Mouse (Mus musculus): ENCODE results near the gene Hoxb2. TPM values are rescaled to one million over a fixed set of nuclear protein-coding genes. Genes with fewer than 3 reads are reported as not detected.

The Hoxb2 gene
- total RNA-seq, 2 experiments from 2014 or later: not detected

DNA sequence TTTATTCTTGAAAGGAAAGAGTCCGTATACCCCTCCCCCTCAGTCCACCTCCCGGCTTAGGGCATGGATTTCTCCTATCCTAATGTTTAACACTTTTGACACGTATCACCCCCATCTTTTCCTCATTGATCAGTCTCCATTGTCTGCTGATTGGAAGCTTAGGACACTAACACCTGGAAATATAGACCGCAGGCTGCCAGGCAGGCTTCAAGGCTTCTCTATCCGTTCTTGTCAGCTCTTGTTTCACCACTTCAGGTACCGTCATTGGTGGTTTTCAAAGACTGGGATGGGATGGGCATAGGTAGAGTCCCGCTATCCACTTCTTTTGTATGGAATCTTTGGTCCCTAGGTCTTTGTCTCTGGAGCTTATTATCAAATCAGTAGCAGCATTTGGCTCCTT lies 23.2 kb upstream of the Hoxb2 start:
- Histone ChIP-seq H3K4me3 (no peak overlapping the region), H3K27ac (no peak overlapping the region)
- intact Hi-C loops (cut with DNase I): loop anchor here (5.0 kb wide), 1 partner anchor 65 kb away; no protein-coding TSS in a partner anchor
- no peak for TF ChIP-seq CTCF (IDR thresholded peaks at IDR 0.05)
- no peak for DNase-seq (ENCODE audit: extremely low spot score in 1 of 2, low spot score in 2 of 2)

GRCm38 (mm10) chr11:96327750-96328149 lies 22.6 kb upstream of the Hoxb2 start:
- intact Hi-C loops (cut with DNase I): loop anchor here (5.0 kb wide), 1 partner anchor 65 kb away; no protein-coding TSS in a partner anchor
- DNase-seq (ENCODE audit: extremely low spot score in 1 of 2, low spot score in 2 of 2): no peak
- Histone ChIP-seq H3K27ac (no peak overlapping the region), H3K4me3 (no peak overlapping the region)
- TF ChIP-seq CTCF (IDR thresholded peaks at IDR 0.05): no peak

DNA sequence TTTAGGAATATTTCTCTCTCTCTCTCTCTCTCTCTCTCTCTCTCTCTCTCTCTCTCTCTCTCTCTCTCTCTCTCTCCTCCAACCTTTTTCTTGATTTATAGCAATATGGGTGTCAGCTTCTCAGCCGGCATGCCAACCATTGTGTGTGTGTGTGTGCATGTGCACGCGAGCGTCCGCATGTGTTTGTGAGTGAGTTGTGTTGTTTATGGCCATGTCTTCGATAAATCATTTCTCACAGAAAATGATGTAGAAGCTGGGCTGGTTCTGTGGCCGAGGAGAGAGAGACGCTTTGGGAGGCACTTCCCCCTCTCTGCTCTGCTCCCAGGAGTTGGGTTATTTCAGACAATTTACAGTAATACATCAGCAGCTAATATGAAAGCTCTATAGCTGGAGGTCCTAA lies 21.7 kb upstream of the Hoxb2 start:
- intact Hi-C loops (cut with DNase I): loop anchor here (5.0 kb wide), 1 partner anchor 66 kb away; no protein-coding TSS in a partner anchor
- TF ChIP-seq CTCF (IDR thresholded peaks at IDR 0.05): no peak

DNA sequence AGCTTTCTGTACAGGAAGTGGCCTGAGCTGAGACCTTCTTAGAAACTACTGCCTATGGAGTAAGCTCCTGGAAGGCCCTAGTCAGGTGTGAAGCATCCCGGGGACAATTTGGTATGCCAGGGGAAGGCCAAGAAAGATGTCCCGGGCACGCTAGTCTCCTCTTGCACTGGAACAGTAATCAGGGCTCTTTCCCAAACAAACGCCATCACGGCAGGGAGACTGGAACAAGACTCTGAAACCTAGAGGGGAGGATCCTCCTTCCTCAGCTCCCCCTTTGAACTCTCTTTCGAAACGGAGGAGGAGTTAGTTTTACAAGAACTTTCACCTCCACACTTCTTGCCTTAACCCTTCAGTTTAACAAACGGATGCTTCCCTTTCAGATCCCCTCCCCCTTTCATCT lies 18.2 kb upstream of the Hoxb2 start:
- H3K27ac ChIP-seq: no peak overlapping the region
- TF ChIP-seq CTCF (IDR thresholded peaks at IDR 0.05): no peak

More for the DNA sequence above, 21.7 kb upstream of the Hoxb2 start:
- Histone ChIP-seq H3K27ac (no peak overlapping the region), H3K4me3 (no peak overlapping the region)
- DNase-seq (ENCODE audit: extremely low spot score in 1 of 2, low spot score in 2 of 2): no peak

DNA sequence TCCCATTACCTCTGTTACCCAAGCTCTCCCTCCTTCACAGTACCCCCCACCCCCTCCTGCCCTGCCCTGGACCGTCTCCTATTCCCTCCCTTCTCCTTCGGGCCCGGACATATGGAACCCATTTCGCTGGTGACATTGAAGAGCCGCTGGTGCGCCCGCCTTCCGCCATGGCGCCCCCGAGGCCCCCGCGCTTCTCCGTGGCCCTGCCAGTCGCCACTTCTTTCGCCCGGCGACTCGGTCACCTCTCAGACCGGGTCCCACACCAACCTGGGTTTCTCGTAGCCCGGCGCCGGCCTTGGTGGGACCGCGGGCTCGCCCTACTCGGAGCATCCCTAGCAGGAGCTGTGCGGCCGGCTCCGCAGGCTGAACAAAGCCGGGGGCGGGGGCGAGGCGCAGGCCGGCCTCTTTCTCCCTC lies 17.7 kb upstream of the Hoxb2 start:
- Histone ChIP-seq H3K4me3 (no peak overlapping the region), H3K27ac (no peak overlapping the region)
- no peak for DNase-seq (ENCODE audit: extremely low spot score in 1 of 2, low spot score in 2 of 2)
- no peak for TF ChIP-seq CTCF (IDR thresholded peaks at IDR 0.05)
- intact Hi-C loops (cut with DNase I): no loop called here

More for the DNA sequence above, 18.2 kb upstream of the Hoxb2 start:
- intact Hi-C loops (cut with DNase I): no loop called here
- no peak overlapping the region for H3K4me3 ChIP-seq
- DNase-seq (ENCODE audit: extremely low spot score in 1 of 2, low spot score in 2 of 2): no peak

- no peak overlapping the region for H3K4me3 ChIP-seq
- no peak overlapping the region for H3K27ac ChIP-seq
- TF ChIP-seq CTCF (IDR thresholded peaks at IDR 0.05): no peak
- DNase-seq (ENCODE audit: extremely low spot score in 1 of 2, low spot score in 2 of 2): no peak
- intact Hi-C loops (cut with DNase I): no loop called here
Observed at GRCm38 (mm10) chr11:96333241-96334001, 16.9 kb upstream of the Hoxb2 start.

GRCm38 (mm10) chr11:96334002-96334364 lies 16.3 kb upstream of the Hoxb2 start:
- Histone ChIP-seq H3K4me3 (no peak overlapping the region), H3K27ac (no peak overlapping the region)
- no peak for TF ChIP-seq CTCF (IDR thresholded peaks at IDR 0.05)
- intact Hi-C loops (cut with DNase I): no loop called here
- no peak for DNase-seq (ENCODE audit: extremely low spot score in 1 of 2, low spot score in 2 of 2)

- no peak overlapping the region for H3K27ac ChIP-seq
Observed at GRCm38 (mm10) chr11:96334998-96335397, 15.3 kb upstream of the Hoxb2 start.

DNA sequence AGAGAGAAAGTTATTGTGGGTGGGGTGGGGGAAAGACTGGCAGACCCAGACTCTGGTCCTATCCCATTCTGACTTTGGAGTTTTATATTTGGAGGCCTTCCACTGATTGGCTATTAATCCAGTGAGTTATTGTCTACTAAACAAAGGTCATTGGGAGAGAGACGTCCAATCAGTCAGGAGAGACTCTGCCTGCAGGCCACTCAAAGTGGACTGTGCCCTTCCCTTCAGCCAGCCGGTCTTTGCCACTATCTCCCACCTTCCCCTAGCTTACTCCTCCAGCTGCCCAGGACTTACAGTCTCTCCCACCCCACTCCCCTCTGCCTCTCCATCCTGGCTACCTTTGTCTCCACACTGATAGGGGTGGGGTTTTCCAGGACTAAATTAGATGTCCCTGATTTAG lies 13.7 kb upstream of the Hoxb2 start:
- no peak for DNase-seq (ENCODE audit: extremely low spot score in 1 of 2, low spot score in 2 of 2)
- TF ChIP-seq CTCF (IDR thresholded peaks at IDR 0.05): no peak
- intact Hi-C loops (cut with DNase I): no loop called here
- Histone ChIP-seq H3K4me3 (no peak overlapping the region), H3K27ac (no peak overlapping the region)

More at GRCm38 (mm10) chr11:96334998-96335397, 15.3 kb upstream of the Hoxb2 start:
- intact Hi-C loops (cut with DNase I): no loop called here
- no peak for TF ChIP-seq CTCF (IDR thresholded peaks at IDR 0.05)
- no peak for DNase-seq (ENCODE audit: extremely low spot score in 1 of 2, low spot score in 2 of 2)
- no peak overlapping the region for H3K4me3 ChIP-seq

DNA sequence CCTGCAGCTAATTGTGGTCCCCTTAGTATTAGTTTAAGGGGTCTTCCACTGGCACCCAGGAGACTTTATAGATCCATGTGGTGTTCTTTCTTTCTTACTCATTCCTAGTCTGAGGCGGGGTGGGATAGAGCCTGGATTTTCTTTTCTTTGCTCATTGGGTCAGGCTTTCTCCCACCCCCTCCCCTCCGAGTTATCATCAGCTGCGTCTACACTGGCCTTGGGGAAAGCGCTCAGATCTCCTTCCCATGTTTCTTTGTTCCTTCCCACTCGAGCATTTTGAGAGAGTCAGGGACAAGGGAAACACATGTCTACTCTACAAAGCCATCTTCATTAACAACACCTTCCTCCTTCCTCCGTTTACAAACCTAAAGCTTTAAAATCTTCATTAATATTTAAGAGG lies 13.3 kb upstream of the Hoxb2 start:
- TF ChIP-seq CTCF (IDR thresholded peaks at IDR 0.05): no peak
- H3K4me3 ChIP-seq: no peak overlapping the region
- DNase-seq (ENCODE audit: extremely low spot score in 1 of 2, low spot score in 2 of 2): no peak
- intact Hi-C loops (cut with DNase I): no loop called here
- no peak overlapping the region for H3K27ac ChIP-seq

GRCm38 (mm10) chr11:96338957-96339855 lies 11.1 kb upstream of the Hoxb2 start:
- no peak overlapping the region for H3K27ac ChIP-seq
- TF ChIP-seq CTCF (IDR thresholded peaks at IDR 0.05): no peak
- intact Hi-C loops (cut with DNase I): no loop called here
- H3K4me3 ChIP-seq: no peak overlapping the region
- no peak for DNase-seq (ENCODE audit: extremely low spot score in 1 of 2, low spot score in 2 of 2)

- intact Hi-C loops (cut with DNase I): no loop called here
- Histone ChIP-seq H3K4me3 (no peak overlapping the region), H3K27ac (no peak overlapping the region)
- DNase-seq (ENCODE audit: extremely low spot score in 1 of 2, low spot score in 2 of 2): no peak
- no peak for TF ChIP-seq CTCF (IDR thresholded peaks at IDR 0.05)
Observed at GRCm38 (mm10) chr11:96340698-96341365, 9.5 kb upstream of the Hoxb2 start.
